Mouse (Mus musculus): ENCODE results near the gene Gm21987.
A peak's percentile ranks its signal among the peaks of the same experiment; 100 is the strongest.

Gm21987 gene

DNA sequence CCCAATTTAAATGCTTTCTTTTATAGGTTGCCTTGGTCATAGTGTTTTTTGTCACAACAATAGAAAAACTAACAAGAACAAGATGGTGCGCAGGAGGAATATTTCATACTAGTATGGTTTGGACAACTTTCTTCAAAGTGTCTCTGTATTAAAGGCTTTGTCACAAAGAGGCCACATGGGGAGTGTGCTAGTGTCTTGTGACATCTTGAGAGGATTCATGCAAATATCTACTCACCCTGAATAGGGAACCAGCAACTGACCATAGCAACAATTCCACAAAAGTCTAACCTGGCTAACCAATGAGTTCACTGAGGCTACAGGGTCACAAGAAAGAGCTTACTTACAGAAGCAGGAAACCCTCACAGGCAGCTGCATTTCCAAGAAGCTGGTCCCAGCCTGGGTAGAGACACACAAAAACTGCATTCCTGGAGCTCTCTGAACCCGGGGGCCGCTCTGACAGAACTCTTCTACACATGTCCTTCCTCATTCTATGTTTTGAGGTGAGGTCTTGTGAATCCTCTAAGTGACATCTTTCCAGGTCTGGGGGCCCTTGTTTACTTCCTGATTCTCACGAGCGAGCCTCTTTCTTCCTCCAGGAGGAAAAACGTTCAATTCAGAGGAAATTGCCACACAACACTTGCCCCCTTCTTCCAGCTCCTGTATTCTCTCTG, 48.4 kb downstream of the Gm21987 start:
- DNase-seq (ENCODE audit: low spot score): no peak

GRCm38 (mm10) chr16:38396155-38396554, 49.3 kb downstream of the Gm21987 start:
- peak; percentile 25 for DNase-seq (ENCODE audit: low spot score)

DNA sequence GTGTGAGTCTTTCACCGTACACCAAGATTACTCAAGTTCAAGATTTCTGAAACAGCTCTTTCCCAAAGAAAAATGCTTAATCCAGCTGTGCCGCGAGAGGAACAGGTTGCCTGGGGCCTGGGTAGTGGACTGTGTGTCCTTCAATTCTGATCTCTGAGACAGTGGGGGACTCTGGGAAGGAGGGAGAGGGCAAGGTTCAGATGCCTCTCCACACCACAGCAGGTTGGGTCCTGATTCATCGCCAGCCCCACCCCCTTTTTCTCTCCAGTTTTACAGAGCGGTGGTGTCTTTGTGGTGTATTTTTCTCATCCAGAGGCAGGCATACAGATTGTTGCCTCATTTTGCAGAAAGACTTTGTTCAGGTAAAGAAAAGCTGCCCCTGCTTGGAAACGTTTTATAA, 51.4 kb downstream of the Gm21987 start:
- DNase-seq (ENCODE audit: low spot score): no peak

- no peak for DNase-seq (ENCODE audit: low spot score)
Measured at GRCm38 (mm10) chr16:38399076-38399475, 52.2 kb downstream of the Gm21987 start.

- peak; percentile 47 for DNase-seq (ENCODE audit: low spot score)
Measured at GRCm38 (mm10) chr16:38399531-38400231, 52.8 kb downstream of the Gm21987 start.

GRCm38 (mm10) chr16:38400311-38400960, 53.6 kb downstream of the Gm21987 start:
- DNase-seq (ENCODE audit: low spot score): no peak

GRCm38 (mm10) chr16:38401468-38401867, 54.6 kb downstream of the Gm21987 start:
- no peak for DNase-seq (ENCODE audit: low spot score)

GRCm38 (mm10) chr16:38403639-38404038, 56.8 kb downstream of the Gm21987 start:
- DNase-seq (ENCODE audit: low spot score): no peak

- no peak for DNase-seq (ENCODE audit: low spot score)
Measured at GRCm38 (mm10) chr16:38406293-38406692, 59.5 kb downstream of the Gm21987 start.

- no peak for DNase-seq (ENCODE audit: low spot score)
Measured at GRCm38 (mm10) chr16:38406708-38407107, 59.9 kb downstream of the Gm21987 start.

- no peak for DNase-seq (ENCODE audit: low spot score)
Measured at GRCm38 (mm10) chr16:38407584-38407983, 60.7 kb downstream of the Gm21987 start.

GRCm38 (mm10) chr16:38408416-38408815, 61.6 kb downstream of the Gm21987 start:
- no peak for DNase-seq (ENCODE audit: low spot score)

All from layer of hippocampus, adult 11-12 months (tissue).